Mouse (Mus musculus) embryo, embryonic 10.5 days (tissue): ENCODE measurements around the gene Glipr1l2.
"Not testable (repeated sequence)": the region's sequence is repeated elsewhere in the genome, so short reads cannot be mapped to it uniquely, and the experiment has no call there.

Experiments
- DNase-seq: peaks from one replicate; pipeline ENCODE4 v3.0.0-alpha.2; 2015; ENCODE audit warnings: low spot score

Gene Glipr1l2

GRCm38 (mm10) chr10:112083157-112083556 lies at the start of gene Glipr1l2:
Gene Glipr1l2 (plus strand): TSS chr10:112083354.
- no peak for DNase-seq

GRCm38 (mm10) chr10:112043523-112043922 lies 39.6 kb upstream of the Glipr1l2 start:
- not testable (repeated sequence) for DNase-seq

GRCm38 (mm10) chr10:112044283-112044682 lies 38.9 kb upstream of the Glipr1l2 start:
- not testable (repeated sequence) for DNase-seq

- DNase-seq: no peak
Measured at GRCm38 (mm10) chr10:112051220-112051619, 31.9 kb upstream of the Glipr1l2 start.

- peak; percentile 38 for DNase-seq
Measured at GRCm38 (mm10) chr10:112051956-112052355, 31.2 kb upstream of the Glipr1l2 start.

GRCm38 (mm10) chr10:112059702-112060582 lies 23.2 kb upstream of the Glipr1l2 start, which contains the start of gene Glipr1l1:
Gene Glipr1l1 (plus strand): TSS chr10:112060189.
- DNase-seq: peak; percentile 88

GRCm38 (mm10) chr10:112060583-112060934 lies 22.6 kb upstream of the Glipr1l2 start:
- DNase-seq: not testable (repeated sequence)

GRCm38 (mm10) chr10:112080044-112080443 lies 3.1 kb upstream of the Glipr1l2 start:
- DNase-seq: no peak

GRCm38 (mm10) chr10:112105785-112106184 lies 22.6 kb downstream of the Glipr1l2 start:
- peak; percentile 79 for DNase-seq

GRCm38 (mm10) chr10:112110401-112110800 lies 27.2 kb downstream of the Glipr1l2 start:
- DNase-seq: no peak

GRCm38 (mm10) chr10:112125090-112125489 lies 41.9 kb downstream of the Glipr1l2 start:
- not testable (repeated sequence) for DNase-seq

GRCm38 (mm10) chr10:112127682-112128230 lies 44.6 kb downstream of the Glipr1l2 start:
- DNase-seq: not testable (repeated sequence)

GRCm38 (mm10) chr10:112132194-112132593 lies 49.0 kb downstream of the Glipr1l2 start:
- DNase-seq: no peak

- DNase-seq: peak; percentile 89
Measured at GRCm38 (mm10) chr10:112138050-112138870, 55.1 kb downstream of the Glipr1l2 start.

- no peak for DNase-seq
Measured at GRCm38 (mm10) chr10:112138871-112139430, 55.8 kb downstream of the Glipr1l2 start.

GRCm38 (mm10) chr10:112139834-112140233 lies 56.7 kb downstream of the Glipr1l2 start:
- DNase-seq: peak; percentile 20
